In the genomic region with DNA sequence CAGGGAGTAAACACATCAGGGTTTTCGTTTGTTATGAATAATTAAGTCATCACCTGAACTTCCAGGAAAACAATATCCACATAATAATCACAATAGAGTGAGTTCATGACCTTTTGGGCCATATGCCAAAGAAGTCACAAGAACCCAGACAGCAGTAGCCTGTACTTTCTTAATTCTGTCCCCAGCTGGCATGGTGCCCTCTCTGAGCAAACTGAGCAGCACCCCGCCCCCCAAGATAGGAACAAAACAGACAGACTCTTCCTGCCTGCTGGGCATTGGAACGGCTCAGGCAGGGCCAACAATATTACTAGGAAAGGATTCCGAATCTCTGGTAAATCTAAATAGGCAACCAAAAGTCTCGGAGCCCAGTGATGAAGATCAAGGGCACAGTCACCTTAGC, we compare ENCODE assay signal across 10 mouse cellular contexts. TPM values are rescaled to one million over a fixed set of nuclear protein-coding genes. Genes with fewer than 3 reads are reported as not detected.
DNase-seq lines count a peak whose midpoint lies in the region; ATAC-seq and TF ChIP-seq lines count a peak whose summit lies in the region.
"Had no signal": no experiment of that assay in that cellular context is flagged by ENCODE, and none has a peak within 500 bp of the region (broad histone marks: within the 10 kb centered on the region; RNA-seq: fewer than 3 reads in every experiment).

No protein-coding gene starts in this region.

- no peak overlapping the region for H3K27ac ChIP-seq in heart, embryonic 10.5 days
- no peak overlapping the region for H3K27ac ChIP-seq in midbrain, embryonic 14.5 days (replicated peaks; ENCODE audit: low read depth, low read length)
- H3K27ac ChIP-seq in midbrain, embryonic 16.5 days (ENCODE audit: low read length), result no peak overlapping the region
- no peak overlapping the region for H3K27ac ChIP-seq in lung, postnatal 0 days (ENCODE audit: low read length)

- no peak overlapping the region for H3K4me2 ChIP-seq in midbrain, embryonic 14.5 days (ENCODE audit: low read length)
- no peak overlapping the region for H3K4me2 ChIP-seq in midbrain, embryonic 16.5 days (ENCODE audit: low read length)
- no peak overlapping the region for H3K4me2 ChIP-seq in lung, postnatal 0 days (replicated peaks; ENCODE audit: low read depth, low read length)

- no peak for ATAC-seq in midbrain, embryonic 14.5 days (ENCODE audit: low FRiP score, low TSS enrichment)
- no peak for ATAC-seq in midbrain, embryonic 16.5 days
- ATAC-seq in lung, postnatal 0 days, result no peak

- no peaks in the 10 kb centered on the region for H3K9me3 ChIP-seq in heart, embryonic 10.5 days
- no peaks in the 10 kb centered on the region for H3K9me3 ChIP-seq in midbrain, embryonic 14.5 days (ENCODE audit: control insufficient read depth, low read length)
- no peaks in the 10 kb centered on the region for H3K9me3 ChIP-seq in midbrain, embryonic 16.5 days (replicated peaks; ENCODE audit: control insufficient read depth, low read length, poor library complexity, severe bottlenecking)
- no peaks in the 10 kb centered on the region for H3K9me3 ChIP-seq in lung, postnatal 0 days (ENCODE audit: low read length)

- peak; percentile 95 for DNase-seq in heart, adult 11 months
- no peak for DNase-seq in heart, embryonic 10.5 days (ENCODE audit: low spot score)
- peak; percentile 45 for DNase-seq in midbrain, embryonic 14.5 days
- peak; percentile 50 for DNase-seq in brain, embryonic 14.5 days (ENCODE audit: low read depth)
- DNase-seq in lung, postnatal 0 days (ENCODE audit: low spot score), result peak; percentile 48
- DNase-seq in layer of hippocampus, adult 18-20 months (ENCODE audit: low spot score in 2 of 2), result no peak
- DNase-seq in left cerebral cortex, adult 8-10 months (ENCODE audit: low spot score in 2 of 2), result no peak

- no peaks in the 10 kb centered on the region for H3K36me3 ChIP-seq in heart, embryonic 10.5 days
- H3K36me3 ChIP-seq in midbrain, embryonic 14.5 days (ENCODE audit: control insufficient read depth, insufficient read depth, low read length), result no peaks in the 10 kb centered on the region
- no peaks in the 10 kb centered on the region for H3K36me3 ChIP-seq in midbrain, embryonic 16.5 days (ENCODE audit: control insufficient read depth, insufficient read depth, low read length)
- H3K36me3 ChIP-seq in lung, postnatal 0 days (ENCODE audit: insufficient read depth, low read length), result peaks cover 3% of the 10 kb centered on the region; the same call in 1 of the 2 replicates

- no peak overlapping the region for H3K9ac ChIP-seq in midbrain, embryonic 14.5 days (replicated peaks; ENCODE audit: low read length)
- no peak overlapping the region for H3K9ac ChIP-seq in midbrain, embryonic 16.5 days (ENCODE audit: low read depth, low read length)
- no peak overlapping the region for H3K9ac ChIP-seq in lung, postnatal 0 days (replicated peaks; ENCODE audit: low read depth)

- no peak for TF ChIP-seq POLR2A in brain, embryonic 14.5 days (IDR thresholded peaks at IDR 0.05; ENCODE audit: borderline replicate concordance, extremely low read depth, insufficient read depth, insufficient read length, poor library complexity, severe bottlenecking)

- TF ChIP-seq CTCF in brain, embryonic 14.5 days (IDR thresholded peaks at IDR 0.05; ENCODE audit: borderline replicate concordance, extremely low read depth, insufficient read depth, insufficient read length), result no peak
- no peak for TF ChIP-seq CTCF in lung, postnatal 0 days (IDR thresholded peaks at IDR 0.05)

- 77% methylated on average over 5 of the region's 5 CpGs for WGBS in heart, embryonic 10.5 days
- WGBS in midbrain, embryonic 14.5 days, result 53% methylated on average over 5 of the region's 5 CpGs
- 63% methylated on average over 5 of the region's 5 CpGs for WGBS in midbrain, embryonic 16.5 days
- WGBS in lung, postnatal 0 days, result 49% methylated on average over 5 of the region's 5 CpGs

- no peak overlapping the region for H3K4me3 ChIP-seq in heart, embryonic 10.5 days
- no peak overlapping the region for H3K4me3 ChIP-seq in midbrain, embryonic 14.5 days (replicated peaks; ENCODE audit: low read depth, low read length)
- no peak overlapping the region for H3K4me3 ChIP-seq in midbrain, embryonic 16.5 days (ENCODE audit: low read depth, low read length)
- no peak overlapping the region for H3K4me3 ChIP-seq in lung, postnatal 0 days (ENCODE audit: low read depth, low read length)

- no peak for TF ChIP-seq EP300 in lung, postnatal 0 days (IDR thresholded peaks at IDR 0.05)

- peaks cover 21% of the 10 kb centered on the region; the same call in 1 of the 2 replicates for H3K4me1 ChIP-seq in heart, embryonic 10.5 days
- H3K4me1 ChIP-seq in midbrain, embryonic 14.5 days (ENCODE audit: control insufficient read depth, insufficient read depth, low read length), result no peaks in the 10 kb centered on the region
- H3K4me1 ChIP-seq in midbrain, embryonic 16.5 days (ENCODE audit: control insufficient read depth, insufficient read depth, low read length), result peaks cover 4% of the 10 kb centered on the region; the same call in 1 of the 2 replicates
- no peaks in the 10 kb centered on the region; the same call in 1 of the 2 replicates for H3K4me1 ChIP-seq in lung, postnatal 0 days (ENCODE audit: insufficient read depth, low read depth, low read length)

- no peaks in the 10 kb centered on the region for H3K27me3 ChIP-seq in heart, embryonic 10.5 days (ENCODE audit: insufficient read depth, poor library complexity, severe bottlenecking)
- no peaks in the 10 kb centered on the region for H3K27me3 ChIP-seq in midbrain, embryonic 14.5 days (ENCODE audit: control insufficient read depth, insufficient read depth, low read length)
- no peaks in the 10 kb centered on the region for H3K27me3 ChIP-seq in midbrain, embryonic 16.5 days (ENCODE audit: control insufficient read depth, insufficient read depth, low read depth, low read length)
- H3K27me3 ChIP-seq in lung, postnatal 0 days (replicated peaks; ENCODE audit: insufficient read depth, low read length), result no peaks in the 10 kb centered on the region

RNA-seq across cellular contexts. Expression of gene Cyb5r2, which starts 51.9 kb away (rescaled TPM):
- 1.2 and 1.3 TPM in 2 replicates for polyA plus RNA-seq in heart, embryonic 10.5 days (2016; fragmentation: Nextera tagmentation; extraction: Ambion mirVana)
- polyA plus RNA-seq in midbrain, embryonic 14.5 days (2014; fragmentation: Nextera tagmentation; extraction: Ambion mirVana), result not detected in 2 replicates
- 0.30 TPM in 1 of 2 replicates, not detected in the other for polyA plus RNA-seq in midbrain, embryonic 16.5 days (2015; fragmentation: Nextera tagmentation; extraction: Ambion mirVana)
- polyA plus RNA-seq in brain, embryonic 14.5 days (2012; rRNA removed), result 0.11 and 0.14 TPM in 2 replicates
- polyA plus RNA-seq in lung, postnatal 0 days (2015; fragmentation: Nextera tagmentation; extraction: Ambion mirVana), result 0.07 and 0.12 TPM in 2 replicates
- under 1 TPM; 0.36 to 0.37 TPM for total RNA-seq in layer of hippocampus, adult 18-20 months (2021)
- total RNA-seq in left cerebral cortex, adult 8-10 months (2022), result under 1 TPM; 0.11 to 0.63 (median 0.40) TPM
- total RNA-seq: hematopoietic stem cell, adult 5-6 weeks had no signal
- polyA plus RNA-seq: neural tube, embryonic 11.5 days had no signal

Comparison
In these comparisons a context has a peak if more than half of its experiments do, and no peak if none do; other contexts are left out.
1. DNase-seq: peak in heart, adult 11 months (single experiment), midbrain, embryonic 14.5 days (single experiment), brain, embryonic 14.5 days (single experiment) and lung, postnatal 0 days (single experiment); none in heart, embryonic 10.5 days (single experiment), layer of hippocampus, adult 18-20 months (0 of 2) and left cerebral cortex, adult 8-10 months (0 of 2).